Mouse (Mus musculus) cerebellum, postnatal 36 days (tissue): ENCODE results near the gene Pnpla7.
"Not testable (repeated sequence)": the region's sequence is repeated elsewhere in the genome, so short reads cannot be mapped to it uniquely, and the experiment has no call there.

ENCODE experiments used
- DNase-seq, 2 experiments: peaks; one replicate each; pipeline ENCODE4 v3.0.0; 2021 to 2022; ENCODE audit warnings: mixed read lengths in 2 of 2

Pnpla7 gene

DNA sequence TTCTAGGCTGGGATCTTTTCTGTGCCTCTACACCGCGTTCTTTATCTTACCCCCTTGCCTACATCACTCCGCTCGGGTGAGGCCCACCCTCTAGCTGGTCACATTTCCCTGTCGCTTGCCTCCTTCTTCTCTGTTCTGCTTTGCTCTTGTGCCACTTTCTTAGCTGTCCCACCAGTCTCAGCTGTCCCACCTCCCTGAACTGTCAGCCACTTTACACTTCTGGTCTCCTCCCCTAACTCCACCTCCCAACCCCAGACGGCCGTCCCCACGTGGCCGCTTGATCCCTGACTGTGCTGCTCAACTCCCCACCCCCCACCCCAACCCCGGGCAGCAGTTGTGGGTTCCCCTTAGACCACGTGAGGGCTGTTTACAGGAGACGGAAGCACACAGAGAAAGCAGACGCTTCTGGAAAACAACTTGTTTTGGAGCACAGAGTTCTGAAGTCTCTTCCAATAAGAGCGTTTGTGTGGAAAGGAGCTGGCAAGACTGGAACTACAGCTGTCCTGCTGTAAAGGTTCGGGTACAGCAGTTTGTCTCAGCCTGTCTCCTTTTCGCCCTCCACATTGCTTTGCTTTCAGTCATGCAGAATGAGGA, at the start of gene Pnpla7:
Gene Pnpla7, plus strand, starts transcription at position 330 of the 594 bp plus-strand sequence.
- peak; percentile 31 to 52 for DNase-seq

DNA sequence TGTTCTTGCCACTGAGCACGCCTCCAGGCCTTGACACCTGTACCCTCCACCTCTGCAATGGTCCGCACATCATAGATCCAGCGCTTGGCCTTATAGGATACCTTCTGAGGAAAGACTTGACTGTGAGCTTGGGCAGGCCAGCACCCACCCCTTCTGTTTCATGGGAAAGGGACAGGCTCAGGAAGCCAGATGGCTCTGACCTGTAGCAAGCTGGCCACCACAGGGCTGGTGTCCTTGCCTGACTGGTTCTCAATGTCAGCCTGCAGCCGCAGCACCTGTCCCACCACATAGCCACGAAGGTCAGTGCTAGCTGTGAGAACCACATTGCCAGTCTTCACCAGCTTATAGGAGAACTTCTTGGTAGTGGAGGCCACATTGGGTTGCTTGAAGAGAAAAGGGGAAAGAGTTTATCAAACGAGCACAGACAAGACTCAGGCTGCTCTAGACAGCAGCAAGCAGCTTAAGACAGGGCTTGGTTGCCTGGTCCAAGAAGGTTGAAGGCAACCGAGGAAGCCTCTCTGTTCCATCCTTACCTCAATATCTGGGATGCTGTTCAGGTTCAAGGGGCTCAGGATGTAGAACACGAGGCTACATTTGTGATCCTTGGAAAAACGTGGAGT, 49.4 kb upstream of the Pnpla7 start:
- no peak for DNase-seq

DNA sequence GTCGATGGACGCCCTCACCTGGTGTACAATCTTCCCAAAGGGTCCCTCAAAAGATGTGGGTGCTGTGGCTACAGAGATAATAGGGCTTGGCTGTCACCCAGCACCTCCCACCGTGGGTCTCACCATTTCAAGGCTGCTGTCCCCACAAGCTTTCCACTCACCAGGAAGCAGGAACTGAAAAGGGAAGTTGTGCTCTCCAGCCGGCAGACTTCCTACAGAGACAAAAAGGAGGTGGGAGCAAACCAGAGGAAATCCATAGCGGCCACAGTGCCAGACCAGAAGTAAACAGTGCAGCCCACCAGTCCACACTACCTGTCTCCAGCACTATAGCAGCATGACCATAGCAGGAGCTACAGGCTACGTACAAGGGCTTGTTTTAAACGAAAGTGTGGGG, 48.9 kb upstream of the Pnpla7 start:
- DNase-seq: no peak

DNA sequence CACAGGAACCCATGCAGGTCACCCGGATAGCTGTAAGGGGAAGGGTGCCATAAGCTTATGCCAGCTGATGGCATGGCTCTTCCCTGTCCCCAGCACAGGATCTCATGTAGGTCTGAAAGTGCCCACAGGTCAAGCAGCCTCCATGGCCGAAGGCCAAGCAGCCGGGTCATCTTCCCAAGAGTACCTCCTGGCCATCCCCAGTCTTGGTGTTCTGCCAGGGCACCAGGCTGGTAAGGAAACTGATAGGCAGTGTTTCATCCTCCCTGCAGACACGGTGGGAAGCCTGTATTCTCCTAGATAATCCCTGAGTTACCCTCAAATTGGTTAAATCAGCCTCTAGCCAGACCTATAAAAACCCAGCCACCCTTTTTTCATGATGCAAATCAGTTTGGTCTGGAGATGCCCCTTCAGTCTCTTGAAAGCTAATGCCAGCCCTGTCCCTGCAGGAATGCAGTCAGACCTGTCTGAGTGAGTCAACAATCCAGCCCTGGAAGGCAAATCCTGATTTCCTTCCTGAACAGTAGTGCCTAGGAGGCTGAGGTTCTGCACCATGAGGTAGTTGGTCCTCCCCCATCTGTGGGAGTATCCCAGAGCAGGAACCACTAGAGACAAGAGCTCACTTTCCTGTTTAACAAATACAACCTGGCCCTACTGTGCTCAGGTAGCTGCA, 47.9 kb upstream of the Pnpla7 start:
- DNase-seq: peak; percentile 42 to 53

DNA sequence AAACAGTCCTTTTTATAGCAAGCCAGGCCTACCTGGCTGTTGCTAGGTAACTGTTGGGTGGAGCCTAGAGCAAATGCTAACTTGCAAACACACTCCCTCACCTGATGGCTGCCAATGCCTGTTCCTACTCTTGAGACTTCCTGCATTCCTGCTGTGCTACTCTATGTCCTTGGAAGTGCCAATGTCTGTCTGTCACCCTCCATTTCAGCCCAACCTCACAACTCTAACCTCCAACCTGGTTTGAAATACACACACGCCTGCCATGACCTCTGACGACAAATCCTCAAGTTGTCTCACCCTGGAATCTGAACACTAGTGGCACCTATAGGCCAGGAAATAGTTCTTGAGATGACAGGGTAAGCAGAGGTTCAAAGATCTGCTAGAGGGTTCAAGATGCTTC, 46.7 kb upstream of the Pnpla7 start:
- no peak for DNase-seq

DNA sequence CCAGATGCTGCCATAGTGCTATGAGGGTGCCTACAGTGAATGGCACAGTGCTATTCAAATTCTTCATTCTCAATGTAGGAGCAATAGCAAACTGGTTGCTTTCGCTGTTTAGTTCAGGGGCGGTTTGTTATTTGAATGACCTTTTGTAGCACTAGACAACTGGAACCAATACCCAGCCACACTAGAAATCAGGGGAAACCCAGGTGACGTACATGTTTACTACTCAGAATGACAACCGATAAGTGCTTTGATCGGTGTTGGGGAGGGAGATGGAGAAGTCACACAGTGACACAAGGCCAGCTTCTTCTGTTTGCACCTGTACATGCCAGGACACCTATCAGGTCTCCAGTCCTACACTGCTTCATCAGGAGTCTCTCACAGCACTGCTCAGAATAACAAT, 46.2 kb upstream of the Pnpla7 start:
- no peak for DNase-seq

DNA sequence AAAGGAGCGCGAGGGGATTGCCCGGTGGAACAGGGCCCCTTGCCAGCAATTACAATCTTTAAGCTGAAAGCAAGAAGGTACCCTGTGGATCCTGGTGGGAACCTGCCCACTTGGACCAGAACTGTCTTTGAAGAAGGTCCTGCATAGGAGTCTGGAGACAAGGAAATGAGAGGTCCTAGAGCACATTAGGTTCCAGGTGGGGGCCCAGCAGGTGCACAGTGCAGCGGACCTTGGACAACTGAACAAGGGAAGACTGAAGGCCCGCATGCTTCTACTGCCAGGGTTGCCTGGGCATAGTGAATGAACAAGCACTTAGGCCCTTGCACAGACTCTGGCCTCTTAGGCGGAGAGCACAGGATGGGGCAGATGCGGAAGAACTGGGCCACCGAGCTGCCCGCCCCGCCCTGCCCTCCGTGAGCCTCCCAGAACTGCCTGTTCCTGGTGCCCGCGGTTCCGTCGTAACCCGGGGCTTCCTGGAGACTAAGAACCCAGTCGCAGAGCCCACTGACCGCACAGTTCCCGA, 41.3 kb upstream of the Pnpla7 start:
- DNase-seq: peak; percentile 51 to 55

DNA sequence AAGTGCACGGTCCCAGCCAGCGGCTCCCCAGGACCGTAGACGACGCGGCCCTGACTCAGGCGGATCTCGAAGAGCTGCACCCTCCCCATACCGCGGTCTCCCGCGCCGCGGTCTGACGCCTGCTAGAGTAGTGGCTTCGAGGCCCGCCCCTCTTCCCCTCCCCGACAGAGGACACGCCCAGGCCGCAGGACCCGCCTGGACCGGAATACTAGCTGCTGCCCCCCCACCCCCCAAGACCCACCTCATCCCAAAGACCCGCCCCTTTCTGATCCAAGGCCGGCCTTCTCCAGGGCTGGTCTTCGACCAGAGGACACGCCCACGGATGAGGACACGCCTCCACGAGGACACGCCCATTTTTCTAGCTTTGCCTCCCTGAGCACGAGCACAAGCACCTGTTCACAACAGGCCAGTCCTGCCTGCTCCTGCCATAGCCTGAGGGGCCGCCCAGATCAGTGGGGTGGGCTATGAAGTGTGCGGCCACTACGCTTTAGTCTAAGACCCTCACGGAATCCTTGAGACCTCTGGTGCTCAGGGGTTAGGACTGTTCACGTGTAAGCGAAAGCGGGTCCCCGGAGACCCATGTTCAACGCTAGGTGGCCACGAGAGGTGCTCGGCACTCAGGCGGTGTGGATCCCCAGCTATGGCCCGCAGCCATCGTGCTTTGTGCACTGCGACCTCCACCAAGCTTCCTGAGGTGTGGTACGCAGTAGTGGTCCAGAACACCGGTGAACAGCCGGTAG, 40.6 kb upstream of the Pnpla7 start, which contains the start of gene Arrdc1:
Gene Arrdc1, minus strand, starts transcription at position 196 of the 740 bp plus-strand sequence.
- peak; percentile 77 to 82 for DNase-seq

DNA sequence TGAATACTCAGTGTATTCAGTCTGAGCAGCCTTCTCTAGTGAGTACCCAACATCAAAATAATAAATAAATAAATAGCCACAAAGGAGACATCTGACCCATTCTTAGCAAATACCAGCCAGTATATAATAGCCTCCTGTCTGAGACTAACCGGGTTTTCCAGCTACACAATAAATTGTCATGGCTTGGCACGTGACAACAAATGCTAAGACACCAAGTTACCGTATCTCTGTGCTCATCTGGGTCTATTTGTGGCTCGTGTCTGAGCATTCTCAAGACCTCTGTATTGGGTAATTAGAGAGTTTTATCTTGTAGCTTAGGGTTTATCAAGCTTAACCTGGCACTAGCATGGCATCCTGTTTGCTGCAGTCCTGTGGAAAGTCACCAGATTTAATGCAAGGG, 33.7 kb upstream of the Pnpla7 start:
- DNase-seq: no peak

DNA sequence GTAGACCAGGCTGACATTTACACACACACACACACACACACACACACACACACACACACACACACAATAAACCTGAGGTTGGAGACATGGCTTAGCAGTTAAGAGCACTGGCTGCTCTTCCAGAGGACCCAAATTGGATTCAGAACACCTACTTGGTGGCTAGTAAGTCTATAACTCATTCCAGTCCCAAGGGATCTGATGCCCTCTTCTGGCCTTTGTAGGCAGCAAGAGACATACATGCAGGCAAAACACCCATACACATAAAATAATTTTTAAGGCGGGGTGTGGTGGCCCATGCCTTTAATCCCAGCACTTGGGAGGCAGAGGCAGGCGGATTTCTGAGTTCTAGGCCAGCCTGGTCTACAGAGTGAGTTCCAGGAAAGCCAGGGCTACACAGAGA, 31.5 kb upstream of the Pnpla7 start:
- not testable (repeated sequence) for DNase-seq

DNA sequence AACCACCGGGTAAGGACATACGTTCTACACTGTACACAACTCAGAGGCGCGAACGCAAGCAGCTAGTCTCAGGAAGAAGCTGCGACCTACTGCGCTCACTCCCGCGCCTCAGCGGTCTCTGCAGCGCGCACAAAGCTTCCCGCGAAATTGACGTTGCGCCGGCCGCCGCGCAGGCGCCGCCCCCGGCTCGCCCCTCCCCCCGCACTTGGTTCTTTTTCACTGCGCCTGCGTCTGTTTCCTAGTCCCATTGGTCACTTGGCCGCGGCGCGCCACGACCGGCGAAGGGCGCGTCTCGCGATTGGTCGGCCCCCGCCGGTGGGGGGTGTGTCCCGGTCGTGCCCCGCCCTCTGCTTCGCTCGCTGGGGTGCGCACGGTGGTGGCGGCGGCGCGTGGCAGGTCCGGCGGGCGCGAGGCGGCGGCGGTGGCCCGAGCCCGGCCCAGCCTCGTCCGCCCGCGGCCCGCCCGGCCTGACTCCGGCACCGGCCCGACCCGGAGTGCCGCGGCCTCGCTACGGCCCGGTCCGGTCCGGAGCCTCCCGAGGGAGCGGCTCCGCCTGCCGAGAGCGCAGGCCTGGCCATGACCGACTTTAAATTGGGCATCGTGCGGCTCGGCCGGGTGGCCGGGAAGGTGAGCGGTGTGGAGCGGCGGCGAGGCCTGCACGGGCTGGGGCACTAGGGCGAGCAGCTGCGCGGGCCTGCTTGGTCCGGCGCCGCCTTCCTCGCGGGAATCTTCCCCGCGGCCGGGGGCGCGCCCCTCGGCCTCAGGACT, 26.2 kb upstream of the Pnpla7 start, which contains the start of gene Zmynd19:
Gene Zmynd19, plus strand, starts transcription at position 372 of the 768 bp plus-strand sequence.
- peak; percentile 98 to 99 for DNase-seq

DNA sequence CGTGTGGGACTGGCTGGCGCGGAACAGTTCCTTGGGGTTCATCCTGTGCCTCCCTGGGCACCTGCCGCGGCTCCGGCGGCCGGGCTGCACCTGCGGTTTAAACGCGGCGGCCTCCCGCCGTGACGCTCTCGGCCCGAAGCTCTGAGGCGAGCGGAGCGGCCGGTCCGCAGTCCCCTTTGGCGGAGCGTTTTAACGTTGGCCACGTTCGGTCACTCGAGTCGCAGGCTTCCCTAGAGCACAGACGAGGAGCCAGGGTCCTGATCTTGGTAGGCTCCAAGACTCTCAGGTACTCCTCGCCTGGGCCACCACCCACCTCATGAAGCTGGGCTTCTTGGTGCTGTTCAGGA, 25.7 kb upstream of the Pnpla7 start:
- no peak for DNase-seq

DNA sequence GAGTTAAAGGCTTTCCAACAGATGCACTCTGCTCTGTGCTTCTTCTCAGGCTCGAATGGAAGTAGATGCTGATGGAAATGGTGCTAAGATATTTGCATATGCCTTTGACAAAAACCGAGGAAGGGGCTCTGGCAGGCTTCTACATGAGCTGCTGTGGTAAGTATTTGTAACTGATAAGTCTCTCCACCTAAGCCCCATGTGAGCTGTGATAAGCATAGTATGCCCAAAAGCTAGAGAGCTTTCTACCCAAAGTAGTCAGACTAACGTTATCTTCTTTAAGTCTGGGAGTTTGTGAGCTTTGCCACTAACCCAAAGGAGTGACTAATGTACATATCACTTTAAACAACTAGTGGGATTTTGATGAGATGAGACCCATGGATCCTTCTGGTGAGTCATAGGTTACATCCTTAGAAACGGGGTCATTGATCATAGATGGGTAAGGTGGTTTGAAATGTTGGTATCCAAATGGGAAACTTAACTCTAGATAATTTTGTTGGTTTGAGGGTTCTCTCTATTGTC, 23.2 kb upstream of the Pnpla7 start:
- DNase-seq: no peak

DNA sequence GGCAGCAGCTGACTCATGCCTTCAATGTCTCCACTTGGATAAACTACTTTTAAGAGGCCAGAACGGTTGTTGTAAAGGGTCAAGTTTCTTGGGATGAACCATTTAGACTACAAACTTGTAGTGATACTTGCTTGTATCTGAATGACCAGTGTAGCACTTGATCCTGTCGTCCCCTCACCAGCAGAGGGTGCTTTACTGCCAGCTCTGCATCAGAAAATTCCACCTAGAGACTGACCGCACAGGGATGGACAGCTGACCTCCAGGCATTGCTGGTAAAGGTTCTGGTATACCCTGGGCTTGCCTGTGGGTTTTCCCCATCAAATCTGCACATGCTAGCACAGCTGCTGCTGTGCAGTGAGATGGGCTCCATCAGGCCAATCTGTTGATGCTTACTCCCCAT, 14.9 kb upstream of the Pnpla7 start:
- DNase-seq: peak; percentile 19 to 27

DNA sequence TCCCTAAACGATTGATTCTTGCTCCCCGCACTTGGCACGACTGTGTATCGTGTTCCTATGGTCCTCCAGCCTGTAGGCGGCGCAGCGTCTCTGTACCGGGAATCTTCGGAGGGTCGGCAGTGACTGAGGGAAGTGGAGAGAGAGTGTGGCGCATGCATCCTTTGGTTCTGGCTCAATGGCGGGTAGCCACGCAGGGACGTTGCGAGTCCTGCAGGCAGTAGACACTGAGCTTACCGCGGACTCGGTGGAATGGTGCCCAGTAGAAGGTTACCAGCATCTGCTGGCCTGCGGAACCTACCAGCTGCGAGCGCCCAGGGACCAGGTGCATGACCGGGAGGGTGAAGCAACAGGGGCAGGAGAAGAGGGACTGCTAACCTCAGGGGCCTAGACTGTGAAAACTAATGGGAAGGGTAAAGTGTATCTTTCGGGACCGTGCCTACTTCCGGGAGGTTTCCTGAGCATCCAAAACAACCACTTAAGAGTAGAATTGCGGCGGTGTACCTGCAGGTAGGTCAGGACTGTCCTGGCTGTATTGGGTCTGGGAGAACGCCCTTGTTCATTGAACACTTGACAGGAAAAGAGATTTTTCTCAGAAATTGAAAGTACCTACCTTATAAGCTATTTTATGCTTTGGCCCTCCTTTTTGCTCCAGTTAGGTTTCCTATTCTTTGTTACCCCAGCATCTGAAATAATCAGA, 13.4 kb upstream of the Pnpla7 start, which contains the start of gene Dph7:
Gene Dph7, plus strand, starts transcription at position 97 of the 697 bp plus-strand sequence.
- DNase-seq: peak; percentile 88 to 90

DNA sequence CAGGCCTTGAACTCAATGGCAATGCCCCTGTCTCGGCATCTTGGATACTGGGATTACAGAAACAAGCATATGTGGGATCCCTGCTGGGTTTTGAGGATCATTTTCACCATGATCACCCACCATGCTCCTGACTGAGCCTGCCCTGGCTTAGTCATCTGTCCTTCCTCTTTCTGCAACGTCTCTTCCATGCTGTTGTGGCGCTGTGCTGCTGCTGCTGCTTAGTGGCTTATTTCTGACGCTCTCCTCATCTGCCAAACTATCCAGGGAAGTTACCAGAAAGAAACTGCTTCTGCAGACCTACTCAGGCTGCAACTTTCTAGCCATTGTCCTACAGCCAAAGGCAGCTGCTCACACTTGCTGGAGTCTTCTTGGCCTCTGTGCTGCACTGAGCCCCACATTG, 5.4 kb upstream of the Pnpla7 start:
- DNase-seq: no peak

DNA sequence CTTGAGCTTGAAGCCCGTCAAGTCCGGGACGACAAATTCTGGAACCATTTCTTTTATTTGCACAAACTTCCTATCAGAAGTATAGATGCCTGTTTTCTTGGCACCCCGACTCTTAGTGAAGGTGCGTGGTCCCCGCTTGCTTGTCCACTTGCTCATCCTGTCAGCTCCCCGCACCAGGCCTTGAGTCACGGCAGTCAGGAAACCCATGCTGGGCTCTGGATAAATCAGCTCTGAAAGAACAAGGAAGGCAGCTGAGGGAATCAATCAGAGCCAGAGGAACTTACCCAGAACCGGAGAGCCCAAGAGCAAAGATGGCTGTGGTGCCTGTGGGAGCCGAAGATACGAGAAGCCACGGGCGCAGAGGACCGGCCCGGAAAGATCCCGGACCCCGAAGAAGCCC, 1.4 kb upstream of the Pnpla7 start:
- DNase-seq: peak in 1 of 2 experiments; percentile 14

DNA sequence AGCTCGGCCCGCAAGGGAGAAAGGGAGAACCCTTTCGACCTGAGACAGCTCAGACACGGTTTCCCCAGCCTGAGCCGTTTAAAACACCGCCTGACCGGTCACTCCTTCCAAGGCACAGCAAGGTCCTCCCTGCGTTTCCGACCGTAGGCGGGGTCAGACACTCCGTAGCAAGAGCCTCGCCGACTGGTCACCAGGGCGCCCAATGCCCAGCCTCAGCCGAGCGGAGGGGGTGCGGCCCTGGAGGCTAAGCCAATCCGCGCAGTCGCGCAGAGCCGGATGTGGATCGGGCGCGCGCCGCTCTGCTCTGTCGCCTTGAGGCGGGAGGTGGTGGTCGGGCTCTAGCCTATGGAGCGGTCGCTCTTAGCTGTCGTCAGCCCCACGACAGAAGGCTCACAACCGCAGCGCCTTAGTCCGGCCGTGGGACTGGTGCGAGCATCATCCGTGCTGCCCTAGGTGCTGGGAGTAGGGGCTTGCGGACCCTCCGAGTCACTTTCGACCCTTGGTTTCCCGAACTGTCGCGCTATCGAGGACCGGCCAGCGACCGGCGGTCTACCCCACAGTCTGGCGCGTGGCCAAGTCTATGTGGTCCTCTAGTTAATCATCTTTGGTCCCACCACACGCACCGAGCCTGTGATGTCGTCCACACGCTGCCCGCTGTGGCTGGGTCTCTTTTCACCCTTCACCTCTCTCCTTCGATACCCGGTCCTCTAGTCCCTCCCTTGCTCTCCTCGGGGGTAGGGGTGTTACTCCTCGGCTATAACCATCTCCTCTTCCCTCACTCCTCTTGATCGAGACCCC, 728 bp upstream of the Pnpla7 start, which contains the start of gene Mrpl41:
Gene Mrpl41, minus strand, starts transcription at position 193 of the 798 bp plus-strand sequence.
- peak; percentile 94 to 97 for DNase-seq

DNA sequence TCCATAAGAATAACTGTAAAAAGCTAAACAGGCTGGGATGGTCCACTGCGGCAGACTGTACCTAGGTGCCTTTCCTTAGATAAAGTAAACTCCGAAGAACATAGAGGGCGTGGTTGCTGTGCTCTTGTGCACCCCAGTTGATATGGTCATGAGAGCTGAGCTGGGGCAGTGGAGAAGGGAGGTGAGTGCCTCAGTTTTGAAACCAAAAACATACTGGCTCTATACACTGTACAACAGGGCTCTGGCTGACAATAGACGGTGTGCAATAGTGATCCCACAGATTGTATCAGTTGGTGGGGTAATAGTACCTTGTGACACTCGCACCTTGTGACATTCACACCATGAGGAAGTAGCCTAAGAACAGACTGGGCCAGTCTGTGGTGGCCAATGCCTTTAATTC, 1.1 kb downstream of the Pnpla7 start:
- no peak for DNase-seq

DNA sequence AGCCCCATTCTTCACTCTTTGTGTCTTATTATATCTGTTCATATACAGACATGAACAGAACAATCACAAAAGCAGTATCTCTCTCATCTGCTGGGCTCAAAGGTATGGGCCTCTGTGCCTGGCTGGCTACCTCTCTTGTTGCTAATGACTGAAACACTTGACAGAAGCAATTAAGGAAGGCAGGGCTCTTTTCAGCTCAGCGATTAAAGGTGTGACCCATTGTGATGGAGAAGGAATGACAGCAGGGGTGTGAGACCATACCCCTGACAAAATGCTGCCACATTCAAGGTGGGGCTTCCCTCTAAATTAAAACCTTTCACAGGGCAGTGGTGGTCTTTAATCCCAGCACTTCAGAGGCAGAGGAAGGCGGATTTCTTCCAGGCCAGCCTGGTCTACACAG, 11.9 kb downstream of the Pnpla7 start:
- no peak for DNase-seq
